Mouse (Mus musculus) regulatory T cell (primary cell): ENCODE measurements at regions not wholly inside any gene's neighbourhood (a gene's known extent, or its start where the extent isn't known, plus 50 kb on each side); places are given as distances from the start of the nearest gene placed in this dataset.

Source experiments
- in situ Hi-C: fragments of 300-600 bp; cut with MboI, MseI; formaldehyde crosslinking; loops from one replicate; pipeline ENCODE4 v1.15.1; 2025; ENCODE audit warnings: high pct_unique_total_duplicates

DNA sequence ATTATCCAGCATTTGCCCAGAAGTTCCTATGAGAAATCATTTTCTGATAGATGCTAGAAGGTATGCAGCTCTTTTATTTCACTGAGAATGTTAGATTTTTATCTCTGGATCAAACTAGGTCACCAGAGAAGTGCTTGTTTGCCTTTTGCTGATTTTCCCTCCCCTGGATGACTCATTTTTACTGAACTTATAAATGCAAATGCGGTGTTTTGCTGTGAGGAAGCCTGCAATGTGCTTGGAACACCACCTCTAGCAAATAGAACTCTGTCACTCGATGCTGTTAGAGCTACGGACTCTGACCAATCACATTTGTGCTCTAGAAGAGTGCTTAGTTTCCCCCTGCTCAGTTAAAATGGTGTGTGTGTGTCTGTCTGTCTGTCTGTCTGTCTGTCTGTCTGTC is 257.2 kb downstream of the Fzd1 start:
- in situ Hi-C loops = no loop called here

DNA sequence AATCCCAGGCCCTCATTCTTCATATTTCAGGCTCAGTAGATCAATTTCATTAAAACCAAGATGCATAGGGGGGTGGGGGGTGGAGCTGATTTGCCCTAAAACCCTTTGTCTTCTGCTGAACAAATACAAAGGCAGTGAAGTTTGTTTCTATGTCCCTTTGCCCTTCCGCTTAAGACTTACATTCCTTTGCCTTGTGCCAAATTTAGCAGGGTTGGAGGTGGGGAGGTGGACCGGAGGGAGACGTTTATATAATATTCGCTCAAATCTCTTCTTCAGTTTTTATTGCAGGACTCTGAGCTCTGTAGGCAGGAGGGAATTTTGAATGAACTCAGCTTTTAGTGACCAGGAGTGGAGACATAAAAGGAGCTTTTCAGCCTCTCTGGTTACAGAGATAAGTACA is 258.8 kb downstream of the Fzd1 start:
- in situ Hi-C loops = no loop called here

DNA sequence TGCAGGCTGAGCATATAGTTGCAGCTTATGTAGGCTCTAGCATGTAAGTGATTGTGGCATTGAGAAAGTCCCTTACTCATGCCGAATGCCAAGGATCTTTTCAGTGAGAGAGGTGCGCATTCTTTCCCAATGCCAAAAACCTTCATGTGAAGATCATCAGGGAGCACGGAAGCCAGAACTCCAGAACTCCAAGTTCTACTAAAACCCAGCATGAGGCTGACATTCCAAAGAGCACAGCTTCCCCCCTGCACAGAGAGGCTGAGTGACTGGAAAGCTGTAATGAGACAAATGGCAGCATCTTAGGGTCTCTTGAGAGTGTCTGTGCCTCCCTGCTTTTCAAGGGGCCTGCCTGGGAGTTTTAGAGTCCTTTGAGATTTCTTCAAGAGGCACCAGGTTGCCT is 259.4 kb downstream of the Fzd1 start:
- in situ Hi-C loops = no loop called here

DNA sequence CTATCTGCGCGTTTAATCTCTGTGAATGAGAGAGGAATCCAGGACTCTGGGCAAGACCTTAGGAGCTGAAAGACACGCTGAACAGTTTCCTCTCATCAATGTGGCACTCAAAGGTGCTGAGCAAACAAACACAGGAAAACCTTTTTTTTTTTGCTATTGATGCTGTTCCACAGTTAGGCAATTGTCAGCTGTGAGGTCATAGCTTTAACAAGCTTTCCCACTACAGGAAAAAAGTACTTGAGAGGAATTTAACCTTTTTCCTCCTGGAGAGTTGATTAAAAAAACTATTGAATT is 261.0 kb downstream of the Fzd1 start:
- in situ Hi-C loops = no loop called here

GRCm38 (mm10) chr5:4496132-4496906 is 261.5 kb downstream of the Fzd1 start:
- in situ Hi-C loops = no loop called here

- in situ Hi-C loops = no loop called here
These were observed 262.4 kb downstream of the Fzd1 start for GRCm38 (mm10) chr5:4495482-4495881.

DNA sequence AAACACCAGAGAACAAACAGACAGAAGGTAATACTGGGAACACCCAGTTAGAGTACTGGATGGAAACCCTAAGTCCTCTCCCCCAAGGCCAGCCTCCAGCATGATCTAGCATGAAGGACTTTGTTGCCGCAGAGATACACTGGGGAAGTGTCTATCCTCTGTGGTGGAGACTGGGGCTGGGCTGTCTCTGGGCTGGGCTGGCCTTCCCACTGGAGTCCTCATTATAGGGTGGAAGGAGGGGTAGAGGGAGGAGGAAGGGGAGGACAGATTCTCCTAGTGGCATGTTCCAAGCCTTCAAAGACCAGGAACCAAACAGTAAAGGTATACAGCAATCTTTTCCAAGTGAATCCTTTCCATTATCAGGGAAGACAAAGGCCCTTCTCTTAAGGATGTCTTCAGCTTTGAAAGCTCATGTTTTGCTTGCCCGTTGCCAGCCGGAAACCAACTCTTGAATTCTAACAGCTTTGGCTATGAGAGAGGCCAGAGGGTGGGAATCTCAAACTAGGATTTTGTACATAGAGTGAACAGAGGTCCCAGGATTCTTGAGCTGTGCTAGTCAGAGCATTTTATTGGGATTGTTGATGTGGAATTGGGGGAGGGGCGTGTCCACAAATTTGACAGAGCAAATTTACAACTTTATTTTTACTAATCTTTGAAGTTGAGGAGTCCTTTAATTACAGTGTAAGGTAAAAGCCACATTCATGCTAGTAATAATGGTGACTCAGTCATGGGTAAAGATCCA is 271.3 kb downstream of the Fzd1 start:
- in situ Hi-C loops = no loop called here

- in situ Hi-C loops = no loop called here
These were observed 272.1 kb downstream of the Fzd1 start for GRCm38 (mm10) chr5:4485542-4486390.

DNA sequence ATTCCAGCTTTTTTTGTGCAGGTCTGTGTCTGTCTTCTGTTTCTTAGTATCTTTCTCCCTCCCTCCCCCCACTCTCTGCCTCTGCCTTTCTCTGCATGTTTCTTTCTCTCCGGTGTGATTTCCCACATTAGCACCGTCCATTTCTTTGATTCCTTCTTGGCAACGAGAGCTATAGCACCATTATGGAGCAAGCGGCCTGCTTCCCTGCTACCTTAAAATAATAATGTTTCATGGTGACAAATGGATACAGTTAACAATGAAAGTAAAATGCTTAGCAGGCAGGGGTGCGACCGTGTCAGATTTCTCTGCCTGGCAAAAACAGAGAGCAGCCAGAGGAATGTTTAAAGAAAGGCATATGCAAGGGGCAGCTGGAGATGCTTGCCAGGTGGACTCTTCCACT is 273.1 kb downstream of the Fzd1 start:
- in situ Hi-C loops = no loop called here

DNA sequence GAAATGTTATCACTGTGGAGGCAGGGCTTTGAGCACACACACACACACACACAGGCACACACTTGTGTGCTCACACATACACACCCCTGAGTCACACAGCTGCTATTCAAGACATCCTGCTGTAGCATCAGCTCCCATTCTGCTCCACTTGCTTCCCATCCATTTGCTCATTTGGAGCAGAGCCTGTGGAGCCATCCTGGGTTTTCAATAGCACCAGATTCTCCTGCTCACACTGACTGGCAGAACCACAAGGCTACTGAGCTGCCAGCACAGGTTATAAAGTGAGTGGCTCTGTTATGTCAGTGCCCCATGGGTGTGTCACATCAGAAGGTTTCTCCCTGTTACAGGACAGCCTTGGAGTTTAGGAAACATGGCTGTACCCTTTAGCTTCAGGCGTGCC is 273.7 kb downstream of the Fzd1 start:
- in situ Hi-C loops = no loop called here

DNA sequence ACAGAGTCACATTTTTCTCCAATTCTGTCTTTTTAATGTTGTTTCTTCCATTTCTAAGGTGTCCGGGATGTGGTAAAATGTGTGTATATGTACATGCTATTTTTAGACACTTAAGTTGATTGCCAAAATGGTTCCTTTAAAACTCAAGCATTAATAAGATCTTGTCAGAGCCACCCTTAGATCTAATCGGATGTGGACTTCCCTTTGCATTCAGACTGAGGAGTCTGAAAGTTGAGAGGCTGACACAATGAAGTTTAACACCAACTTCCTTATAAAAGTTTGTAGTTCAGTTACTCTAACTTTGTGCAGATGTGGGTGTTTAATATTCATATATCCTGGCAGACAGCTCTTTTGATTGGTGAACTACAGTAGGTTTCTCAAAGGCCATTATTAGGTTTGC is 282.1 kb downstream of the Mterf1b start:
- in situ Hi-C loops = no loop called here
